In genomic region chr16:23374938-23375337, GRCm38 (mm10) we compare ENCODE assay signal across 12 mouse cellular contexts. TPM values are rescaled to one million over a fixed set of nuclear protein-coding genes. Genes with fewer than 3 reads are reported as not detected.
DNase-seq lines count a peak whose midpoint lies in the region; ATAC-seq and TF ChIP-seq lines count a peak whose summit lies in the region.
"Had no signal": no experiment of that assay in that cellular context is flagged by ENCODE, and none has a peak within 500 bp of the region (broad histone marks: within the 10 kb centered on the region; RNA-seq: fewer than 3 reads in every experiment).

No protein-coding gene starts in this region.

- DNase-seq in heart, adult 18-20 months: peak; percentile 45 to 67
- no peak for DNase-seq in heart, embryonic 10.5 days (ENCODE audit: low spot score)
- peak; percentile 20 for DNase-seq in thymus, adult 2 months
- no peak for DNase-seq in thymus, postnatal 36 days
- peak; percentile 20 for DNase-seq in lung, embryonic 14.5 days
- peak; percentile 64 for DNase-seq in telencephalon, adult 2 months (ENCODE audit: low read depth, low spot score)
- DNase-seq: cerebellum, postnatal 25 days had no signal

- no peak overlapping the region for H3K4me2 ChIP-seq in lung, embryonic 14.5 days
- H3K4me2 ChIP-seq in midbrain, embryonic 16.5 days (ENCODE audit: low read length): no peak overlapping the region
- H3K4me2 ChIP-seq: heart, embryonic 13.5 days had no signal

- no peak for ATAC-seq in lung, embryonic 14.5 days (ENCODE audit: insufficient read depth)
- no peak for ATAC-seq in midbrain, embryonic 16.5 days
- no peak for ATAC-seq in megakaryocyte-erythroid progenitor cell, adult 5-6 weeks (replicated peaks; ENCODE audit: low FRiP score, low TSS enrichment, poor library complexity, severe bottlenecking)

- H3K36me3 ChIP-seq in heart, embryonic 10.5 days: no peaks in the 10 kb centered on the region
- no peaks in the 10 kb centered on the region for H3K36me3 ChIP-seq in thymus, adult 2 months (ENCODE audit: control insufficient read depth, insufficient read depth, low read length)
- H3K36me3 ChIP-seq in lung, embryonic 14.5 days (ENCODE audit: insufficient read depth): no peaks in the 10 kb centered on the region
- no peaks in the 10 kb centered on the region for H3K36me3 ChIP-seq in midbrain, embryonic 16.5 days (ENCODE audit: control insufficient read depth, insufficient read depth, low read length)
- H3K36me3 ChIP-seq: heart, embryonic 13.5 days had no signal

- H3K27me3 ChIP-seq in heart, embryonic 10.5 days (ENCODE audit: insufficient read depth, poor library complexity, severe bottlenecking): 0 out of 2 replicates have a peak, but pooled peaks cover 5% of the 10 kb centered on the region
- H3K27me3 ChIP-seq in thymus, adult 2 months (ENCODE audit: control insufficient read depth, insufficient read depth, low read length): no peaks in the 10 kb centered on the region
- H3K27me3 ChIP-seq in lung, embryonic 14.5 days (ENCODE audit: insufficient read depth, low read length): no peaks in the 10 kb centered on the region
- no peaks in the 10 kb centered on the region for H3K27me3 ChIP-seq in midbrain, embryonic 16.5 days (ENCODE audit: control insufficient read depth, insufficient read depth, low read depth, low read length)

- WGBS in heart, embryonic 10.5 days: 69% methylated on average over 5 of the region's 5 CpGs
- WGBS in thymus, adult 2 months: 8% methylated on average over 5 of the region's 5 CpGs
- 51% methylated on average over 5 of the region's 5 CpGs for WGBS in lung, embryonic 14.5 days
- 81% methylated on average over 5 of the region's 5 CpGs for WGBS in midbrain, embryonic 16.5 days

- no peak for TF ChIP-seq CTCF in thymus, adult 2 months (IDR thresholded peaks at IDR 0.05; ENCODE audit: borderline replicate concordance, control insufficient read depth, extremely low read depth, insufficient read depth, low read length, poor library complexity)
- TF ChIP-seq CTCF in lung, embryonic 14.5 days (IDR thresholded peaks at IDR 0.05; ENCODE audit: low read depth): no peak

- no peak overlapping the region for H3K4me3 ChIP-seq in heart, embryonic 10.5 days
- no peak overlapping the region for H3K4me3 ChIP-seq in thymus, adult 2 months (ENCODE audit: control insufficient read depth, insufficient read depth, low read length)
- no peak overlapping the region for H3K4me3 ChIP-seq in lung, embryonic 14.5 days (ENCODE audit: low read depth, low read length)
- H3K4me3 ChIP-seq in midbrain, embryonic 16.5 days (ENCODE audit: low read depth, low read length): no peak overlapping the region
- H3K4me3 ChIP-seq: heart, embryonic 13.5 days had no signal

- H3K9ac ChIP-seq in lung, embryonic 14.5 days: no peak overlapping the region
- H3K9ac ChIP-seq in midbrain, embryonic 16.5 days (ENCODE audit: low read depth, low read length): no peak overlapping the region
- H3K9ac ChIP-seq: heart, embryonic 13.5 days had no signal

- no peaks in the 10 kb centered on the region for H3K9me3 ChIP-seq in heart, embryonic 10.5 days
- no peaks in the 10 kb centered on the region for H3K9me3 ChIP-seq in lung, embryonic 14.5 days (ENCODE audit: low read depth, low read length)
- H3K9me3 ChIP-seq in midbrain, embryonic 16.5 days (replicated peaks; ENCODE audit: control insufficient read depth, low read length, poor library complexity, severe bottlenecking): no peaks in the 10 kb centered on the region
- H3K9me3 ChIP-seq: heart, embryonic 13.5 days had no signal

- H3K27ac ChIP-seq in heart, embryonic 10.5 days: no peak overlapping the region
- peak overlapping the region; percentile 57; the same call in 1 of the 2 replicates for H3K27ac ChIP-seq in thymus, adult 2 months (ENCODE audit: control insufficient read depth, insufficient read depth, low read length)
- no peak overlapping the region for H3K27ac ChIP-seq in lung, embryonic 14.5 days (ENCODE audit: low read depth)
- no peak overlapping the region for H3K27ac ChIP-seq in midbrain, embryonic 16.5 days (ENCODE audit: low read length)
- H3K27ac ChIP-seq: heart, embryonic 13.5 days had no signal

- no peak for TF ChIP-seq POLR2A in thymus, adult 2 months (IDR thresholded peaks at IDR 0.05; ENCODE audit: control insufficient read depth, extremely low read depth, insufficient read depth, low read length, poor library complexity)

- H3K4me1 ChIP-seq in heart, embryonic 10.5 days: no peaks in the 10 kb centered on the region
- peaks cover 14% of the 10 kb centered on the region for H3K4me1 ChIP-seq in thymus, adult 2 months (replicated peaks; ENCODE audit: control insufficient read depth, insufficient read depth, low read length)
- H3K4me1 ChIP-seq in lung, embryonic 14.5 days (ENCODE audit: insufficient read depth): no peaks in the 10 kb centered on the region
- H3K4me1 ChIP-seq in midbrain, embryonic 16.5 days (ENCODE audit: control insufficient read depth, insufficient read depth, low read length): no peaks in the 10 kb centered on the region

RNA-seq across cellular contexts. Expression of gene Rtp1, which starts 54.0 kb away (rescaled TPM):
- not detected for total RNA-seq in heart, adult 18-20 months (2021)
- not detected in 2 replicates for polyA plus RNA-seq in heart, embryonic 10.5 days (2016; fragmentation: Nextera tagmentation; extraction: Ambion mirVana)
- polyA plus RNA-seq in thymus, adult 2 months (2012; rRNA removed): 0.04 and 0.05 TPM in 2 replicates
- polyA plus RNA-seq in lung, embryonic 14.5 days (2014; fragmentation: Nextera tagmentation; extraction: Ambion mirVana): not detected in 2 replicates
- 0.13 and 0.25 TPM in 2 replicates for polyA plus RNA-seq in midbrain, embryonic 16.5 days (2015; fragmentation: Nextera tagmentation; extraction: Ambion mirVana)
- not detected in 2 replicates for total RNA-seq in megakaryocyte-erythroid progenitor cell, adult 5-6 weeks (2014; fragmentation: Nextera tagmentation)
- total RNA-seq in megakaryocyte-erythroid progenitor cell, adult 5-6 weeks (2017): not detected in 2 replicates
- total RNA-seq: MEL had no signal
- polyA plus RNA-seq: heart, embryonic 13.5 days; limb, embryonic 11.5 days had no signal

Comparison
In these comparisons a context has a peak if more than half of its experiments do, and no peak if none do; other contexts are left out.
1. DNase-seq: peak in heart, adult 18-20 months (2 of 2), thymus, adult 2 months (single experiment), lung, embryonic 14.5 days (single experiment) and telencephalon, adult 2 months (single experiment); none in heart, embryonic 10.5 days (single experiment) and thymus, postnatal 36 days (0 of 2).